Mouse (Mus musculus) MEL (cell line): ENCODE measurements around the gene Asna1. TPM values are rescaled to one million over a fixed set of nuclear protein-coding genes. Genes with fewer than 3 reads are reported as not detected.

Experiments
- DNase-seq: peaks from one replicate; pipeline ENCODE4 v3.0.0; 2011; ENCODE audit warnings: low read depth, low spot score
- H3K27ac ChIP-seq: 2 replicates; pipeline ENCODE4 v1.5.1; 2012; ENCODE audit warnings: low read depth, mild to moderate bottlenecking, control low read depth, low read length, moderate library complexity; ENCODE audit not compliant: control insufficient read depth
- H3K27me3 ChIP-seq, 2 experiments: fragments of 150-350 bp in 1 of 2; sonication (generic) in 1 of 2; 2 replicates each; pipeline ENCODE4 v1.6.1; 2012; ENCODE audit warnings: low read length in 2 of 2, mild to moderate bottlenecking in 2 of 2, improper control_type of control experiment in 1 of 2, moderate library complexity in 1 of 2; ENCODE audit not compliant: insufficient read depth in 2 of 2, control insufficient read depth in 1 of 2
- H3K36me3 ChIP-seq, 2 experiments: 2 replicates each; pipeline ENCODE4 v1.6.1; 2012 to 2014; ENCODE audit warnings: low read length in 2 of 2, improper control_type of control experiment in 1 of 2, inconsistent platforms in 1 of 2, mild to moderate bottlenecking in 1 of 2; ENCODE audit not compliant: insufficient read depth in 2 of 2, control insufficient read depth in 1 of 2
- H3K4me1 ChIP-seq, 2 experiments: fragments of 150-350 bp in 1 of 2; sonication (generic) in 1 of 2; 2 replicates each; pipeline ENCODE4 v1.6.1; 2012; ENCODE audit warnings: low read length in 2 of 2, improper control_type of control experiment in 1 of 2, mild to moderate bottlenecking in 1 of 2; ENCODE audit not compliant: insufficient read depth in 2 of 2, control insufficient read depth in 1 of 2
- H3K4me3 ChIP-seq, 2 experiments: fragments of 150-350 bp in 1 of 2; sonication (generic) in 1 of 2; 2 replicates each; pipeline ENCODE4 v1.5.1; 2012; ENCODE audit warnings: low read depth in 2 of 2, low read length in 2 of 2, mild to moderate bottlenecking in 2 of 2, moderate library complexity in 2 of 2, control low read depth in 1 of 2, improper control_type of control experiment in 1 of 2; ENCODE audit not compliant: control insufficient read depth in 1 of 2, insufficient read depth in 1 of 2
- H3K79me2 ChIP-seq: 2 replicates; pipeline ENCODE4 v1.6.1; 2012; ENCODE audit warnings: mild to moderate bottlenecking, low read length, moderate library complexity; ENCODE audit not compliant: control insufficient read depth, poor library complexity, insufficient read depth
- H3K9ac ChIP-seq: 2 replicates; pipeline ENCODE4 v1.6.1; 2012; ENCODE audit warnings: low read depth, mild to moderate bottlenecking, control low read depth, low read length, moderate library complexity; ENCODE audit not compliant: control insufficient read depth, poor library complexity, severe bottlenecking
- H3K9me3 ChIP-seq: fragments of 150-350 bp; sonication (generic); replicated peaks from 2 replicates; pipeline ENCODE4 v1.6.1; 2012; ENCODE audit warnings: mild to moderate bottlenecking, low read length, improper control_type of control experiment, moderate library complexity; ENCODE audit not compliant: insufficient read depth
- E2F4 ChIP-seq: IDR thresholded peaks from 2 replicates; pipeline ENCODE4 v1.6.1; 2011; ENCODE audit warnings: low read depth, low read length, improper control_type of control experiment, borderline replicate concordance
- ETS1 ChIP-seq: IDR thresholded peaks from 2 replicates; pipeline ENCODE4 v1.6.1; 2012; ENCODE audit warnings: low read depth, mild to moderate bottlenecking, inconsistent platforms, low read length, improper control_type of control experiment, moderate library complexity
- GABPA ChIP-seq: IDR thresholded peaks from 2 replicates; pipeline ENCODE4 v1.6.1; 2012; ENCODE audit warnings: low read depth, mild to moderate bottlenecking, inconsistent platforms, low read length, improper control_type of control experiment, moderate library complexity
- HCFC1 ChIP-seq: IDR thresholded peaks from 2 replicates; pipeline ENCODE4 v1.6.1; 2012; ENCODE audit warnings: low read depth, mild to moderate bottlenecking, inconsistent platforms, low read length, improper control_type of control experiment, moderate library complexity
- KAT2A ChIP-seq: conservative IDR thresholded peaks from 2 replicates; pipeline ENCODE4 v1.6.1; 2012; ENCODE audit warnings: low read depth, low read length, improper control_type of control experiment, inconsistent platforms
- MAX ChIP-seq: IDR thresholded peaks from 2 replicates; pipeline ENCODE4 v1.6.1; 2011; ENCODE audit warnings: low read length, improper control_type of control experiment
- MAZ ChIP-seq: IDR thresholded peaks from 2 replicates; pipeline ENCODE4 v1.6.1; 2012; ENCODE audit warnings: low read depth, mild to moderate bottlenecking, inconsistent platforms, low read length, improper control_type of control experiment
- MEF2A ChIP-seq: IDR thresholded peaks from 2 replicates; pipeline ENCODE4 v1.6.1; 2014; ENCODE audit warnings: low read depth, mild to moderate bottlenecking, inconsistent platforms, low read length, improper control_type of control experiment; ENCODE audit not compliant: poor library complexity, insufficient replicate concordance, severe bottlenecking; ENCODE audit errors: extremely low read depth
- MXI1 ChIP-seq: IDR thresholded peaks from 2 replicates; pipeline ENCODE4 v1.6.1; 2011; ENCODE audit warnings: mild to moderate bottlenecking, low read depth, low read length, improper control_type of control experiment
- NELFE ChIP-seq: IDR thresholded peaks from 2 replicates; pipeline ENCODE4 v1.6.1; 2011; ENCODE audit warnings: low read depth, low read length, improper control_type of control experiment
- POLR2A ChIP-seq, 2 experiments: IDR thresholded peaks; 2 replicates each; pipeline ENCODE4 v1.6.1; 2011 to 2012; ENCODE audit warnings: low read length in 2 of 2, mild to moderate bottlenecking in 2 of 2, control low read depth in 1 of 2, improper control_type of control experiment in 1 of 2, low read depth in 1 of 2, moderate library complexity in 1 of 2; ENCODE audit not compliant: control insufficient read depth in 1 of 2, insufficient read depth in 1 of 2, poor library complexity in 1 of 2
- POLR2AphosphoS2 ChIP-seq: IDR thresholded peaks from 2 replicates; pipeline ENCODE4 v1.6.1; 2011; ENCODE audit warnings: low read length, improper control_type of control experiment
- POLR2AphosphoS5 ChIP-seq: IDR thresholded peaks from 2 replicates; pipeline ENCODE4 v1.6.1; 2012; ENCODE audit warnings: low read depth, borderline replicate concordance, mild to moderate bottlenecking, inconsistent platforms, low read length, moderate library complexity, mixed read lengths
- RAD21 ChIP-seq: IDR thresholded peaks from 2 replicates; pipeline ENCODE4 v1.6.1; 2011; ENCODE audit warnings: mild to moderate bottlenecking, low read depth, low read length, improper control_type of control experiment
- SIN3A ChIP-seq: IDR thresholded peaks from 2 replicates; pipeline ENCODE4 v1.6.1; 2012; ENCODE audit warnings: low read length, improper control_type of control experiment, inconsistent platforms
- SMC3 ChIP-seq: IDR thresholded peaks from 2 replicates; pipeline ENCODE4 v1.6.1; 2011; ENCODE audit warnings: low read depth, low read length, improper control_type of control experiment
- TAL1 ChIP-seq: IDR thresholded peaks from 2 replicates; pipeline ENCODE4 v1.6.1; 2012; ENCODE audit warnings: mild to moderate bottlenecking, inconsistent platforms, low read length, moderate library complexity, mixed read lengths
- TBP ChIP-seq: IDR thresholded peaks from 2 replicates; pipeline ENCODE4 v1.8.0; 2011; ENCODE audit warnings: low read depth, low read length, improper control_type of control experiment
- UBTF ChIP-seq: IDR thresholded peaks from 2 replicates; pipeline ENCODE4 v1.6.1; 2012; ENCODE audit warnings: low read depth, mild to moderate bottlenecking, inconsistent platforms, low read length, improper control_type of control experiment, moderate library complexity, borderline replicate concordance; ENCODE audit not compliant: insufficient read depth
- USF1 ChIP-seq: IDR thresholded peaks from 2 replicates; pipeline ENCODE4 v1.6.1; 2014; ENCODE audit warnings: low read depth, mild to moderate bottlenecking, inconsistent platforms, low read length, improper control_type of control experiment, moderate library complexity
- USF2 ChIP-seq, 2 experiments: IDR thresholded peaks; 2 replicates each; pipeline ENCODE4 v1.6.1; 2011 to 2012; ENCODE audit warnings: improper control_type of control experiment in 2 of 2, low read length in 2 of 2, borderline replicate concordance in 1 of 2, inconsistent platforms in 1 of 2, low read depth in 1 of 2, mild to moderate bottlenecking in 1 of 2; ENCODE audit not compliant: insufficient read depth in 1 of 2
- ZC3H11A ChIP-seq: IDR thresholded peaks from 2 replicates; pipeline ENCODE4 v1.6.1; 2012; ENCODE audit warnings: low read depth, mild to moderate bottlenecking, inconsistent platforms, low read length, improper control_type of control experiment
- ZKSCAN1 ChIP-seq: IDR thresholded peaks from 2 replicates; pipeline ENCODE4 v1.6.1; 2012; ENCODE audit warnings: low read depth, mild to moderate bottlenecking, inconsistent platforms, low read length, improper control_type of control experiment, moderate library complexity
- ZNF384 ChIP-seq: IDR thresholded peaks from 2 replicates; pipeline ENCODE4 v1.6.1; 2012; ENCODE audit warnings: low read depth, mild to moderate bottlenecking, inconsistent platforms, low read length, improper control_type of control experiment
- polyA plus RNA-seq, 2 experiments: library from polyadenylated mRNA; stranded (reverse) in 1 of 2; unstranded in 1 of 2; fragments of >175 nt in 1 of 2; fragments of >200 nt in 1 of 2; gene quantifications; 2 replicates each; pipeline versions ENCODE4 v1.2.1 to v1.2.4; 2012; ENCODE audit warnings: low replicate concordance in 2 of 2, low read depth in 1 of 2; ENCODE audit not compliant: insufficient read length in 2 of 2, insufficient read depth in 1 of 2, missing spikeins in 1 of 2
- total RNA-seq: library from RNA; depleted of rRNA; stranded (reverse); fragments of 300-350 nt; gene quantifications from 2 replicates; pipeline ENCODE4 v1.2.3, GENCODE M21; 2012

Gene Asna1
- total and polyA plus RNA-seq, 3 experiments, result 132 to 192 TPM; not detected in 1

DNA sequence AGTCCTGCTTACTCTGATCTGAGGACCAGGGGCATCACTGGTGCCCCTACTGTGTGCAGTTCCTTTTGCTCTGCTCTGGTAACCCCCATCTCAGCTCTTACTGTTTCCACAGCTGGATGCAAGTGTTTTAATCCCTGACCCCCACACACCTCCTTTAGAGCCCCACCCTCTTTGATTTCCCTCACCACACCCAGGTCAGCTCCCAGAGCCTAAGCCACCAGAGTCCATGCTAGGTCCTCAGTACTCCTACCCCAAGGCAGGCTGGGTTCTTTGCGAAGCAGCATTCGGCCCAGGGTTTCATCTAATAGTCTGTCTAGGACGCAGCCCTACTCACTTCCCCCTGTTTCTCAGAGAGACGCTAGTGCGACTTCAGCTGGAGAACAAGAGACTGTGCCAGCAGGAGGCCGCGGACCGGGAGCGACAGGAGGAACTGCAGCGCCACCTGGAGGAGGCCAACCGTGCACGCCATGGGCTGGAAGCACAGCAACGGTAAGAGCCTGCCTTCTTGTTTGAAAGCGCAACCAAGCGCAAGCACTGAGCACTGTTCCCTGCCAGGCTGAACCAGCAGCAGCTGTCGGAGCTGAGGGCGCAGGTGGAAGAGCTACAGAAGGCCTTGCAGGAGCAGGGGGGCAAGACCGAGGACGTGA lies 27.3 kb downstream of the Asna1 start (continued):
- TF ChIP-seq MXI1 (peak; percentile 80), MAX (peak; percentile 53), USF1 (0 out of 2 replicates have a peak, but pooled peaks have one; percentile 34), ZKSCAN1 (peak; percentile 36; the same call in 1 of the 2 replicates), POLR2AphosphoS5 (no peak), SIN3A (peak; percentile 81), USF2 (IDR thresholded peaks at IDR 0.05; ENCODE audit: borderline replicate concordance in 1 of 2, insufficient read depth in 1 of 2, low read depth in 1 of 2, low read length in 2 of 2) (no peak), MAZ (peak; percentile 63; the same call in 1 of the 2 replicates), SMC3 (peak; percentile 92), MEF2A (no peak), KAT2A (no peak), UBTF (no peak), HCFC1 (peak; percentile 70)

GRCm38 (mm10) chr8:84996978-84997377 lies 28.1 kb downstream of the Asna1 start:
- TF ChIP-seq ETS1 (no peak), ZNF384 (no peak), GABPA (no peak), NELFE (no peak), E2F4 (no peak), RAD21 (no peak), TBP (no peak), MAX (no peak), ZC3H11A (no peak), MXI1 (no peak), USF2 (IDR thresholded peaks at IDR 0.05; ENCODE audit: borderline replicate concordance in 1 of 2, insufficient read depth in 1 of 2, low read depth in 1 of 2, low read length in 2 of 2) (no peak), POLR2A (IDR thresholded peaks at IDR 0.05; ENCODE audit: control insufficient read depth in 1 of 2, insufficient read depth in 1 of 2, low read depth in 1 of 2, low read length in 2 of 2, poor library complexity in 1 of 2) (no peak), POLR2AphosphoS2 (no peak), TAL1 (no peak)
- H3K27me3 ChIP-seq, result no peaks in the 10 kb centered on the region
- no peak overlapping the region for H3K9ac ChIP-seq
- no peak overlapping the region for H3K27ac ChIP-seq
- H3K4me3 ChIP-seq, result no peak overlapping the region
- DNase-seq, result no peak
- H3K36me3 ChIP-seq, result no peaks in the 10 kb centered on the region
- H3K4me1 ChIP-seq, result peaks cover 0 to 5% of the 10 kb centered on the region in 2 experiments; a peak in 1 of 4 replicates
- no peaks in the 10 kb centered on the region for H3K9me3 ChIP-seq
- H3K79me2 ChIP-seq, result no peaks in the 10 kb centered on the region
